Mouse (Mus musculus): ENCODE data around the gene Tmem59l.
A peak's percentile ranks its signal among the peaks of the same experiment; 100 is the strongest.
"Not testable (repeated sequence)": the region's sequence is repeated elsewhere in the genome, so short reads cannot be mapped to it uniquely, and the experiment has no call there.

Tmem59l gene

DNA sequence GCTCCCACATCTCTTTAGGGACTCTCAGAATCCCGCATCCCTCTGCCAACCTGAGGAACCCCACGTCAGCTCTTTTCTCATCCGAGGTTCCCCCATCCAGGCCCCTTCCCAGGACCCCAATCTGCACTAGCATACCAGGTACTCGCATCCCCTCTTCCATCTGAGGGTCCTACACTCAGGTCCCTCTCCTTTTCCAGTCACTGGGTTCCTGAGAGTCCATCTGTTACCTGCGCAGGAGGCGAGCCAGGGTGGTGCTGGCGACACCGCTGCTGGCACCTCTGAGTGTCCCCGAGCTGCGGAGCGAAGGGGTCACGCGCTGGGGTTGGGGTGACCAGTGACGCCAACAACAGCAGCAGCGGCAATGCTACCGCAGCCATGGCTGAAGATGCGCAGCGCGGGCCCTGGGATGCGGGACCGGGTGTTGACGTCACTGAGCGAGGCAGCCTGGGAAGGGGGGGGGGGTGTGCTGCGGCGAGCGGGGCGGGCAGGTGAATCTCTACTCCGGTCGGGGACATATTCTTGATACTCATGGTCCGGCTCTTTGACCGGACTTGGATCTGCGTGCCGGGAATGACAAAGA is at the start of gene Tmem59l:
Gene Tmem59l (minus strand): TSS at position 418 of the 580 bp plus-strand sequence.
- no peak for DNase-seq (ENCODE audit: low spot score)

DNA sequence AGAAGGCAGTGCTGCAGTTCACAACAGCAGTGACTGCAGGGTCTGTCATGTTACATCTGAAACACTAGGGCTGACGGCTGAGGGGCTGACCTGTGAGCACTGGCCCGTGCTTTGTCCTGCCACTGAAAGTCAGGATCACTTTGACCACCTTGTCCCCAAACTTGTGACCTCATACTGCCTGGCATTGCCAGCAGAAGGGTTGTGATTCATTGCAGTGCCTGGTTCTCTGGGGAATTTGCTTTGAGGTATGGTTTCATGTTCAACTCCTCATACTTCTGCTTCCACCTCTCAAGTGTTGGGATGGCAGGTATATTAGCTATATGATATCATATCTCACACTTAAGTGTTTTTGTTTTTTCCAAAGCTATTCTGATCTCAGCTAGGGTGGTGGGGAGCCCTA is 48.5 kb upstream of the Tmem59l start:
- no peak for DNase-seq (ENCODE audit: low spot score)

DNA sequence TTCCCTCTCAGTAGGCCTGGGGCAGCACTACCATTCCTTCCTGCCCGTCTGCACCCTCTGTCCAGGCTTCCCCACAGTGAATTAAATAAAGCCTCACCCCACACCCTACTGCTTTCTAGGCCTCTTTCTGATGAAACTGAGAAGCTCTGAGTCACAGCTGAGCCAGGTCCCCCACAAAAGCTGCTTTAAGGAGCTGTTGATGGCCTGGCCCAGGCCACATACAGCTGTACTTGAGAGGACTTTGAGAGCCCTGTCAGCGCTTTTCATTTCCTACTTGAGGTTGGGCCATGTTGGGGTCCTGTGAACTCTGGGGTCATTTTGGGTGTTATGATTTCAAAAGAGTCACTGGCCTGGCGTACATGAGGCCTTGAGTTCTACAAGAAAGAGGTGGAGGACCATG is 48.1 kb upstream of the Tmem59l start:
- DNase-seq (ENCODE audit: low spot score), result no peak

DNA sequence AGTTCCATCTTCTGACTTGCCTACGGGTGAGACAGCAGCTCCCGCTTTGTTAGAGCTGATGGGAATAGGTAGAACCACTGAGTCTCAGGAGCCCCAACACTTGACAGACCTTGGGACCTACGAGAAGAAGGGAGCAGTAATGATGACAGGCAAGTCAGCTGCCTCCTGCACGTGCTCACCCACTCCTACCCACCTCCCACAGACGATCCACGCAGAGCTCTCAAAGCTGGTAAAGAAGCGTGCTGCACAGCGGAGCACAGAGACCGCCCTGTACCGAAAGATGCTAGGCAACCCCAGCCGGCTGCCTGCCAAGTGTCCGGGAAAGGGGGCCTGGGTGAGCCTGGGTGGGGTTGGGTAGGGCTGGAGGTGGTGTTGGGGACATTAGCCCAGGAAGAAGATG is 47.1 kb upstream of the Tmem59l start:
- no peak for DNase-seq (ENCODE audit: low spot score)

DNA sequence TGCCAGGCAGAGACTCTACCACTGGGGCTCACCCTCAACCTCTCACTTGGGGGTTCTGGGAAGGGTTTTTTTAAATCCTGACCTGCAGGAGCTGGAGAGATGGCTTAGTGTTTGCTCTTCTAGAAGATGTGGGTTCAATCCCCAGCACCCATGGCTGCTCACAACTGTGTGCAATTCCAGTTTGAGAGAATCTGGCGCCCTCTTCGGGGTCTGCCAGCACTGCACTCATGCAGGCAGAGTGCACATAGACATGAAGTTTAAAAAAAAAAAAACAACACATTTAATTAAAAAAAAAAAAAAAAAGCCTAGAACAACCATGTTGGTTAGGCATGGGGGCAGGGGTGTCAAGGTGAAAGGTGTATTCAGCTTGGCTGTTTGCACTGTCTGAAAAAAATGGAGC is 43.2 kb upstream of the Tmem59l start:
- DNase-seq (ENCODE audit: low spot score), result no peak

DNA sequence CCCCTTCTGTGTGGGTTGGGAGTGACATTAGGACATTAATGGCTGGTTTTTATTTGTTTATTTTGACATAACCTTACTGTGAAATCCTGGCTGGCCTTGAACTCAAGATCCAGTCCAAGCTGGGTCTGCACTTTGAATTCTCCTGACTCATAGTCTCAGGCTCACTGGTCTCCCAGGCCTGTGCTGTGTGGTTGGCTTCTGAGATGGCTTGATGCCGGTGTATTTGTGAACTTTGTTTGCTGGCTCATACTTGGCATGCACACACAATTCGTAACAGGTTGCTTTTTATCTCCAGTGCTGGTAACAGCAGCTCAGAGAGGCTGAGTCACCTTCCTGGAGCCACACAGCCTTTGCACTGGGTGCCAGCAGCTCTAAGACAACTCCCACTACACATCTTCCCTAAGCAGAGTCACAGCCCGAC is 42.6 kb upstream of the Tmem59l start:
- DNase-seq (ENCODE audit: low spot score), result no peak

DNA sequence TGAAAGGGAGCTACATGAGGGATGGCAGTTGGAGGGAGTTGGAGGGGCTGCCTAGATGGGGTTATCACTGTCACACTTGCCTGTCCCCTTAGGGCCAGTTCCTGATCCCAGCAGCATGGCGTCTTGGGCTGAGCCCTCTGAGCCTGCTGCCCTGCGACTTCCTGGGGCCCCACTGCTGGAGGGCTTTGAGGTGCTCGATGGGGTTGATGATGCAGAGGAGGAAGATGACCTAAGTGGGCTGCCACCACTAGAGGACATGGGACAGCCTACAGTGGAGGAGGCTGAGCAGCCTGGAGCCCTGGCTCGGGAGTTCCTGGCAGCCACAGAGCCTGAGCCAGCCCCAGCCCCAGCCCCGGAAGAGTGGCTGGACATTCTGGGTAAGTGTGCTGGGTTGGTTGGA is 42.1 kb upstream of the Tmem59l start:
- DNase-seq (ENCODE audit: low spot score), result no peak

DNA sequence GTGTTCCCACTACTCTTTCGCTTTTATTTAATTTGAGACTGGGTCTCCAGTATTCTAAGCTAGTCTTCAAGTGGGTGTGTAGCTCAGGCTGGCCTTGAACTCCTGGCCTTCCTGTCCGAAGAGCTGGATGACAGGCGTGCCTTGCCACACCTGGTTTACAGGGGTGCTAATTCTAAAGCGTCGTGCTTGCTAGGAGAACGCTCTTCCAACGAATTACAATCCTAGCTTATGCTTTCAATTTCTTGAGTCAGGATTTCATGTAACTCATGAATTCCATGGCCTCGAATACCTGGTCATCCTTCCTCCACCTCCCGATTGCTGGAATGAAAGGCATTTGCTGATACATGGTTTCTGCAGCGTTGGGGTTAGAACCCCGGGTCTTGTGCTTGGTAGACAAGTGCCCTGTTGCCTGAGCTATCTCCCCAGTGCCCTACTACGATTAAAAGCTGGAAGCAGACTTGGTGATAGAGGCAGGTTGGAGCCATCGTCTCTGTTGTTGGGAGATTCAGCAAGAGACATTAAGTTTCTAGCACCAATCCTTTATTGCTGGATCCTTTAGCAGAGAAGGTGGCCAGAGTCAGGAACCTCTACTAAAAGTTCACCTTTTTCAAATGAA is 41.1 kb upstream of the Tmem59l start:
- no peak for DNase-seq (ENCODE audit: low spot score)

DNA sequence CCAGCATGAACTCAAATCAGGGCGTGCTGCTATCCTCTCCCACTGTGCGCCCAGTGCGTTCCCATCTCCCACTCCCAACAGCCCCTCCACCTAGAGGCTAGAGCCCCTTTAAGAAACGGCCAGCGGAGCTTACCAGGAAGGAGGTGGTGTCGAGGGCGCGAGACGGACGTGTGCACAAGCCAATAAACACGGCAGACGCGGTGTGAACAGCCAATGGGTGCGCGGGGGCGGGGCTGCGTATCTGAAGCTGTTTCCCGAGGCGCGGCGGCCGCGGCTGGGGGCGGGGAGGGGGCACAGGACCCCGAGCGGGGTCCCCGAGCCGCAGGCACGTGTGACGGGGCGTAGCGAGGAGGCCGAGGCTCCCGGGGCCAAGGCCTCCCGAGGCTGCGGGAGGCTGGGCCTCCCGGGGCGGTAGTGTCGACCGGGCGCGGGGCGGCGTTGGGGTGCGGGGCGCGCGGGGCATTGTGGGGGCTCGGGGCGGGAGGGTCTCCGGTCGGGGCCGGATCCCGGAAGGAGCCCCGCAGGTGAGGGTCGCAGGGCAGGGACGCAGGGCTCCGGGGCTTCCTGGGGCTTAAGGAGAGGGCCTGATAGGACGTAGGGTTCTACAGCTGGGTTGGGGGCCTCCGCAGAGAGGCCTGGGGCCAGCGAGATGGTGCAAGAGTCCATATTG is 40.5 kb upstream of the Tmem59l start, which contains the start of the genes Fkbp8 and Kxd1:
Gene Fkbp8 (plus strand): TSS at position 213 of the 670 bp plus-strand sequence.
Gene Kxd1 (minus strand): TSS at position 445 of the 670 bp plus-strand sequence.
- peak; percentile 94 for DNase-seq (ENCODE audit: low spot score)

DNA sequence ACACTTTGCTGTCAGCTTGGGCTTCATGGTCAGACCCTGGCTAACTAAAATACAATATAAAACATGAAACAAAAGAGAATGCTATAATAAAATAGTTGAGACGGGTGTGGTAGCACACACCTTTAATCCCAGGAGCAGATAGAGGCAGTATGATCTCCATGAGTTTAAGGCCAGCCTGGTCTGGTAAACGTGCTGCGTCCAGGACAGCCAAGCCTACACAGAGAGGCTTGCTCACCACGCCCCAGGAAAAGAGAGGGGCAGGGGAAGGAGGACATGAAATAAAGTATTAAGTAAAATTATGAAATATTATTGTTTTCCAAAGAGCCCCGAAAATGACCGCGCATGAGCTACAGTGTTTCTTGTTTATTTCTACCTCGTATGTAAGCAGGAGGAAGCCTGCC is 40.0 kb upstream of the Tmem59l start:
- DNase-seq (ENCODE audit: low spot score), result no peak

DNA sequence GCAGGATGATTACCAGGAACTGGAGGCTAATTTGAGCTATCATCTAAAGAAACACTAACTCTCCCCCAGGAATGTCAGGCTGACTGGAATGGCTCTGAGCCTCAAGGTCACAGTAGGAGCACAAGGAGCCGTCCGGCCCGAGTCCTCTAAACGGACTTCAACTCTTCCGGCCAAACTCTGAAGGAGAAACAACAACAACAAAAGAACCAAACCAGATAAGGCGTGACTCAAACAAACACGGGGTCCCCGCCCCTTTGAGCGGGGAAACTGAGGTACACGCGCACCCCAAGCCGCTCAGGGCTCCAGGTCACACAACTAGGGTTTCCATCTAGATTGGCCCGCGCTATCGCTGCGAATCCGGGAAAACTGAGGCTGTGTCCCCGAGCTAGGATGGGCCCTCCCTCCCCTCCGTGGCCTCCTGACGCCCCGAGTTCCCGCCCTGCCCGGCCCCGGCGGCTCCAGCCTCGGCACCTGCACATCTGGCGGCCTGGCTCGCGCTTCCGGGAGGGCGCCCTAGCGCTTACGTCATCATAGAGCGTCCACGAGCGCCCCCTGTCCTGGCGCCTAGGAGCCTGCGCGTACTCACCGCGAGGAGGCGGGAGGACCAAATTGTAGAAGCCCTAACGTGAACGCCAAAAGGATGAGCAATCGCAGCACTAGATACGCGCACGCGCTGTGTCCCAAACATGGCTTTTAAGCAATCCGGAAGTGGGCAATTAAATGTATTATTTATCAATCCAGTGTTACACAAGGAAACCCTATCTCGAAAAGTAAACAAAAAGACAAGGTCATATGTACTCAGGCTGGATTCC is 35.6 kb upstream of the Tmem59l start:
- peak; percentile 94 for DNase-seq (ENCODE audit: low spot score)

DNA sequence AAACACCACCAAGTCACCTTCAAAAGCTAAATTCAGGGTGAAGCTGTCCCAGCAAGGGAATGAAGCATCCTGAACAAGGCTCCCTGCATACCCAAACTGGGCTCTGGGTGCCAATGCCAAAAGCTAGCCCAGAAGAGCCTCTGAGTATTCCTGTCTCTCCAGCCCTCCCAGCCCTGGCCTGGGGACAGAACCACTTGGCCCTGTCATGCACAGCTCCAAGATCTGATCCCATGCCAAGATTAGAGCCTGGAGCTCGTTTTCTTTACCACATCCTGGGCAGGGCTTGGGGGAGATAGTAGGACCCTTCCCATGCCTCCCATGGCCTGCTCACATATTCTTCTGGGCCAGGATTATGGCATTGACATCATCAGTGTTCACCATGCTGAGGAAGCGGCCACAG is 32.4 kb upstream of the Tmem59l start:
- no peak for DNase-seq (ENCODE audit: low spot score)

DNA sequence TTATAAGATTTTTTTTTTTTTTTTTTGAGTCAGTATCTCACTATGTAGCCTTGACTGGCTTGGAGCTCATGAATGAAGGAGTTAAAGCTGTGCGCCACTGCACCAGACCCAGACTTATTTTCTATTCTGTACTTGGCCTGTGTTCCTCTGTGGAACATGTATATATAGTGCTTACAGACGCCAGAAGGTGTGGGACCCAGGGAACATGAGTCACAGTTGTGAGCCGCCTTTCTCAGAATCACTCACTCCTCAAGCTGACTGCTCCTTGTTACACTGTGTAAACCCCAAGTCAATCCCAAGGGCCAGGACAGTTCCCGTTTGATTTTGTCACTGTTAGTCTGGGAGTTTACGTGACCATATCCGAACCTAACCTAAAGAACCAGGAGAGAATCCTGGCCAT is 31.9 kb upstream of the Tmem59l start:
- DNase-seq (ENCODE audit: low spot score), result no peak

DNA sequence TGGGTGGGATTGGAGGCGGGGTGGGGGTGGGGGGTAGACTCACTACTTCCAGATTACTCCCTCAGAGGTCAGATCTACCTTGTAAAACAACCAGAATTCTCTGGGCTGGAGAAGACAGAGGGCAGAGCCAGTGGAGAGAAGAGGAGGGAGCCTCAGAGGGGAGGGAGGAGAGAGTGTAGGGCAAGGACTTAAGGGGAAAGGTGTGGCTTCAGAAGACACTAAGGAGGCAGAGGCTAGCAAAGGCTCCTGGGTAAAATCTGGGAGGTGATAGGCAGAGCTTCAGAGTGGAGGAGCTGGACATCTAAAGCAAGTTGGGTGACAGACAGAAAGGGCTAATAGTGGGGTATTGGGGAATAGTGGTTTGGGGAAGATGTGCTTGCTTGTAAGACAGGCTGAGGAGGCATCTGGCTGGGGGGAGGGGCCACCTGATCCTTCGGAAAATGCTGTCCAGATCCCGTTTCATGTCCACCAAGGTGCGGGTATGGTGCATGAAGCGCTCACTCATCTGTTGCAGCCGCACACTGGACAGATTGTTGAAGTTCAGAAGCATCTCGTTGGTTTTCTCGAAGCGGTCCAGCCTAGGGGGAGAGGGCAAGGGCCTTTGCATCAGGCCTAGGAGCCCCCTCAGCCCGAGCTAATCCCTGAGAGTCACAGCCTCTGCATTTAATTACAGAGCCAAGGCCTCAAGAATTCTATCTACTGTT is 30.9 kb upstream of the Tmem59l start:
- DNase-seq (ENCODE audit: low spot score), result no peak

DNA sequence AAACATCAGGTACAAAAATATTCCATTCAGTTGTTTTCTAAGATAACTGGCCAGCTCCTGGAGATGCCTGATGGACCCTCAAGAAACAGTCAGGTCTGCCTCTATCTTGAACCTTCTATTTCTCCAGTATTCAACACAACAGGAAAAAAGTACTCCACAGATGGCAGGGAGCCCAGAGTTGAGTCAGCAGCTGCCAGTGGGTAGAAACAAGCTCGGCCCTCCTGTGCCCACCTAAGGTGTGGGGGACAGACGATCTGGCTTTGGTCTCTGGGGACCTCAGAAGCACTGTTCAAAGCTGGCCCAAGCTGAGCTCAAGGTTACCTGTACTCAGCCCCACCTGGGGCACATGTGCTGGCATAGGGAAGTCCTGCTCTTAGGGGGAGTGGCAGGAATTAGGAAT is 26.3 kb upstream of the Tmem59l start:
- no peak for DNase-seq (ENCODE audit: low spot score)

DNA sequence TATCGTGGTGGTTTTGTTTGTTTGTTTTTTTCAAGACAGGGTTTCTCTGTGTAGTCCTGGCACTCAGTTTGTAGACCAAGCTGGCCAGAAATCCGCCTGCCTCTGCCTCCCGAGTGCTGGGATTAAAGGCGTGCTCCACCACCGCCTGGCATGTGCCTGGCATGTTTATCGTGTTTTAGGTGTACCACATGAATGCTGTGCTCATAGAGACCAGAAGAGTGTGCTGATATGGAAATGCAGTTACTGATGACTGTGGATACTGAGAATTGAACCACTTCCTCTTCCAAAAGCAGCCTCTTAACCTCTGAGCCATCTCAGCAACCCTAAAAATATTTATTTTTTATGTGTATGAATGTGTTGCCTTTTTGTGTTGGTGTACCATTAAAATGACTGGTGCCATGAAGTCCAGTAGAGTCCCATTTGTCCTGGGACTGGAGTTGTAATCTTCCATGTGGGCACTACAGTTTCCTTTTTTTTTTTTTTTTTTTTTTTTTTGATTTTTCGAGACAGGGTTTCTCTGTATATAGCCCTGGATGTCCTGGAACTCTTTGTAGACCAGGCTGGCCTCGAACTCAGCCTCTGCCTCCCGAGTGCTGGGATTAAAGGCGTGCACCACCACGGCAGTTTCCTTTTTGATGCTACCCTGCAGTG is 25.2 kb upstream of the Tmem59l start:
- no peak for DNase-seq (ENCODE audit: low spot score)

DNA sequence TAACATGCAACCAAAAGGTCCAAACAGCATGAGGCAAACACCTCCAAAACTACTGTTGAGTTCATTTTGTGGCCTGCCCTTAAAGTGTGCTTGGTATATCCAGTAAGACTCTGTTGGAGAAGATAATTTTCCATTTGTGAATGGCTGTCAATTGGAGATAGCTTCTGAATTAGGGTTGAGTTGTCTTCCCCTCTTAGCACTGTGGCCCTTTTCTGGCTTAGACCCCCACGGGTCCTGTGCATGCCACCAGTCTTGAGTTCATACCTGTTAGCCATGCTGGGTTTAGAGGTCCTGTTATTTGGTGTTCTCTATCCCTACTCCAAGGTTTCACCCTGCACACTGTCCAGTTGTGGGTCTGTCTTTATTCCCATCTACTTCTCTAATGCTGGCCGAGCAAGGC is 24.6 kb upstream of the Tmem59l start:
- DNase-seq (ENCODE audit: low spot score), result no peak

DNA sequence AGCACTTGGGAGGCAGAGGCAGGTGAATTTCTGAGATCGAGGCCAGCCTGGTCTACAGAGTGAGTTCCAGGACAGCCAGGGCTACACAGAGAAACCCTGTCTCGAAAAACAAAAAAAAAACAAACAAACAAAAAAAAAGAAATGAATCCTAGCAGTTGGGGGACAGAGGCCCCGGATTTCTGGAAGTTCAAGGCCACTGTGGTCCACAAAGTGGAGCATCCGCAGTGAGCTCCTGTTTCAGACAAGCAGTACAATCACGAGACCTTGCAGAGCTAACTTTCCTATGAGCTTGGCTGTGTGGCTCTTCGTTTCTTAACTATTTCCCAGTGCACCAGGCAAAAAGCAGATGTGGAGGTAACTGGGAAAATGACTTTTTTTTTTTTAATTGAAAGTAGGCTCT is 24.0 kb upstream of the Tmem59l start:
- not testable (repeated sequence) for DNase-seq (ENCODE audit: low spot score)

DNA sequence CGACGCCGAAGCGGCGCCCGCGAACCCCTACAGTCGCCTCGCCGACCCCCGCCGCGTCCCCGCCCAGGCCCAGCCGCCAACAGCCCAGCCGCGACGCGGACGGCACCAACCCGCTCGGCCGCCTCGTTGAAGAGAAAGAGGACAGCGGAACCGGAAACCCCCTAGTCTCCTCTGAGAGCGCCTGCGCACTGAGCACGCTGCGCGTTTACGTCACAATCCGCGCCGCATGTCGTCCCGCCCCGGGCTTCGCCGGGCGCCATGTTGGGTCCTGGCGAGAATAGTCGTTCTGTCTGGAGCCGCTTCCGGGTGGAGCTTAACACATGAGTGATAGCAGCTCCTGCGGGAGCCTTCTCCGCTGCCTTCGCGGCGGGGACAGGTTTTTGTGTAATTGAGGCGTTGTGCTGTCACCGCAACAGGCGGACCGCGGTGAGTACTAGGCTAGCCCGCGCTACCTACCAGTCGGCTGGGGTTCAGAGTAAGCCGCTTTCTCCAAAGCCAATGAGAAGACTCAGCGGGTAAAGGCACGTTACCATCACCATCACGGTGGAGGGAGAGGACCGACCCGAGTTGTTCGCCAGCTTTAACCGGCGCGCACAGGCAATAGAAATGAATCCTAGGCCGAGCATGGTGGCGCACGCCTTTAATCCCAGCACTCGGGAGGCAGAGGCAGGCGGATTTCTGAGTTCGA is 23.2 kb upstream of the Tmem59l start, which contains the start of gene Uba52:
Gene Uba52 (minus strand): TSS at position 574 of the 688 bp plus-strand sequence.
- DNase-seq (ENCODE audit: low spot score), result peak; percentile 95

DNA sequence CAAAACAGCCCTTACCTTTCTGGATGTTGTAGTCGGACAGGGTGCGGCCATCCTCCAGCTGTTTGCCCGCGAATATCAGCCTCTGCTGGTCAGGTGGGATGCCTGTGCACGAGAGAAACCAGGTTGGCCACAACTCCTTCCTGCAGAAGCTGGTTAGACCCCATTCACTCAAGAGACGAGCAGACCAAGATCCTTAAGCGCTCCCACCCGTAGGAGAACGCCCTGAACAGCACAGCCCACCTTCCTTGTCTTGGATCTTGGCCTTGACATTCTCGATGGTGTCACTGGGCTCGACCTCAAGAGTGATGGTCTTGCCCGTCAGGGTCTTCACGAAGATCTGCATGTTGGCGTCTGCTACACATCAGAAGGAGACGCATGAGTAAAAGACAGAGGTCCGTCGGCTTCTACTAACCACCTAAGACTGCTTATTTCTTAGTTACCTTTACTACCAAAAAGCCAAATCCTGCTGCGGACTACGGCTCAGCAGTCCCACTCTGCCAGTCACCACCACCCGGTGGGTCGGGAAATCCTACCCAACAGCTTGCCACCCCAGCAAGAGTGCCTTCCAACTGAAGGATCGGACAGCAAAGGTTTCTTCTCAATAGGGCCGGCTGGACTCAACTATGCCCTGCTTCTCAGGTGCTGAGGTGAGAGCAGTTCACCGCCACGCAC is 22.3 kb upstream of the Tmem59l start:
- DNase-seq (ENCODE audit: low spot score), result no peak

Data from spleen, adult 12 weeks (tissue).